Mouse (Mus musculus): Measurements from ENCODE around the gene Hps4. TPM values are rescaled to one million over a fixed set of nuclear protein-coding genes. Genes with fewer than 3 reads are reported as not detected.
"Not testable (repeated sequence)": the region's sequence is repeated elsewhere in the genome, so short reads cannot be mapped to it uniquely, and the experiment has no call there.

Gene Hps4
- 28.6 and 34.0 TPM in 2 replicates for polyA plus RNA-seq (2012; rRNA removed)

GRCm38 (mm10) chr5:112342463-112343204 lies at the start of gene Hps4, which contains the start of gene Srrd:
Hps4 (plus strand) TSS chr5:112343083.
Srrd (minus strand) TSS chr5:112343040.
- DNase-seq (ENCODE audit: low read depth): no peak

- DNase-seq (ENCODE audit: low read depth): no peak
Observed at GRCm38 (mm10) chr5:112293800-112294199, 49.1 kb upstream of the Hps4 start.

GRCm38 (mm10) chr5:112294696-112295095 lies 48.2 kb upstream of the Hps4 start:
- DNase-seq (ENCODE audit: low read depth): no peak

- DNase-seq (ENCODE audit: low read depth): no peak
Observed at GRCm38 (mm10) chr5:112295162-112295561, 47.7 kb upstream of the Hps4 start.

GRCm38 (mm10) chr5:112295564-112295963 lies 47.3 kb upstream of the Hps4 start:
- DNase-seq (ENCODE audit: low read depth): no peak

GRCm38 (mm10) chr5:112296404-112297181 lies 46.3 kb upstream of the Hps4 start:
- DNase-seq (ENCODE audit: low read depth): no peak

GRCm38 (mm10) chr5:112297257-112297656 lies 45.6 kb upstream of the Hps4 start:
- no peak for DNase-seq (ENCODE audit: low read depth)

- DNase-seq (ENCODE audit: low read depth): no peak
Observed at GRCm38 (mm10) chr5:112298226-112298988, 44.5 kb upstream of the Hps4 start.

GRCm38 (mm10) chr5:112299399-112299798 lies 43.5 kb upstream of the Hps4 start:
- no peak for DNase-seq (ENCODE audit: low read depth)

GRCm38 (mm10) chr5:112300112-112300511 lies 42.8 kb upstream of the Hps4 start:
- DNase-seq (ENCODE audit: low read depth): no peak

- no peak for DNase-seq (ENCODE audit: low read depth)
Observed at GRCm38 (mm10) chr5:112300721-112301308, 42.1 kb upstream of the Hps4 start.

GRCm38 (mm10) chr5:112301694-112302093 lies 41.2 kb upstream of the Hps4 start:
- no peak for DNase-seq (ENCODE audit: low read depth)

GRCm38 (mm10) chr5:112302310-112302709 lies 40.6 kb upstream of the Hps4 start:
- DNase-seq (ENCODE audit: low read depth): no peak

- DNase-seq (ENCODE audit: low read depth): no peak
Observed at GRCm38 (mm10) chr5:112305842-112306241, 37.0 kb upstream of the Hps4 start.

GRCm38 (mm10) chr5:112313222-112313885 lies 29.5 kb upstream of the Hps4 start:
- DNase-seq (ENCODE audit: low read depth): no peak

- DNase-seq (ENCODE audit: low read depth): no peak
Observed at GRCm38 (mm10) chr5:112316468-112316867, 26.4 kb upstream of the Hps4 start.

- no peak for DNase-seq (ENCODE audit: low read depth)
Observed at GRCm38 (mm10) chr5:112317328-112317727, 25.6 kb upstream of the Hps4 start.

GRCm38 (mm10) chr5:112319343-112319742 lies 23.5 kb upstream of the Hps4 start:
- not testable (repeated sequence) for DNase-seq (ENCODE audit: low read depth)

GRCm38 (mm10) chr5:112320379-112320778 lies 22.5 kb upstream of the Hps4 start:
- no peak for DNase-seq (ENCODE audit: low read depth)

GRCm38 (mm10) chr5:112320936-112321335 lies 21.9 kb upstream of the Hps4 start:
- no peak for DNase-seq (ENCODE audit: low read depth)

- no peak for DNase-seq (ENCODE audit: low read depth)
Observed at GRCm38 (mm10) chr5:112321376-112321775, 21.5 kb upstream of the Hps4 start.
